Mouse (Mus musculus): Measurements from ENCODE around the gene Synpo2. TPM values are rescaled to one million over a fixed set of nuclear protein-coding genes. Genes with fewer than 3 reads are reported as not detected.

The Synpo2 gene
- polyA plus RNA-seq, 1 experiment, result 1.3 TPM

DNA sequence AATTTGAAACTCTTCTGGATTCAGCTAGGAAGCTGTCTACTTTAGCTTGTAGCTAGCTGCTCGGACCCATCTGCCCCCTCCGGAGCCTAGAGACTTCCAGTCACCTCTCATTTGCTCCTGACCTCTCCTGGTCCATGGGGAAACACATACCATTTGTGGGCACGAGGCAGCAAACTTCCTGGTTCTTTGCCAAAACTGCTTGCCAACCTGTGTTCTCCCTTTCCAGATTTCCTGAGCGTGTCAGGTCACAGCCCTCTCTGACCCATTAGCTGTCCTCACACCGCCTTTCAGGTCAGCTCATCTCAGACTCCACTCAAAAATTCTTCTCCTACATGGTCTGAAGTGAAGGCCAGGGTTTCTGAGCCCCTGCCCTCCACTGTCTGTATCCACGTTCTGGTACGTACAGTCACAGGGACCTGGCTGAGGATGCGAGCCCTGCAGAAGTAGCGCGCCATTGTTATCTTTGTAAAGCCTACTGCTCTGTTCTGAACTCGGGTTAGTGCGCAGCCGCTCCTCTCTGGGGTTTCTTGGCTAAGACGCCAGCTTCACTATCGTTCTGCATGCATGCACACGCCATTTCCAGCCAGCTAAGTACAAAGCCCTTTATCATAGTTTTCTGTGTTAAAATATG is 150.0 kb downstream of the Synpo2 start:
- DNase-seq (ENCODE audit: low read depth), result no peak
- TF ChIP-seq POLR2A (IDR thresholded peaks at IDR 0.05; ENCODE audit: borderline replicate concordance, extremely low read depth, insufficient read depth, insufficient read length, poor library complexity, severe bottlenecking) (no peak), CTCF (IDR thresholded peaks at IDR 0.05; ENCODE audit: borderline replicate concordance, extremely low read depth, insufficient read depth, insufficient read length) (no peak)

- TF ChIP-seq POLR2A (IDR thresholded peaks at IDR 0.05; ENCODE audit: borderline replicate concordance, extremely low read depth, insufficient read depth, insufficient read length, poor library complexity, severe bottlenecking) (no peak), CTCF (IDR thresholded peaks at IDR 0.05; ENCODE audit: borderline replicate concordance, extremely low read depth, insufficient read depth, insufficient read length) (no peak)
- DNase-seq (ENCODE audit: low read depth), result no peak
These were observed 154.3 kb downstream of the Synpo2 start for GRCm38 (mm10) chr3:123081665-123082064.

GRCm38 (mm10) chr3:123080943-123081342 is 155.0 kb downstream of the Synpo2 start:
- TF ChIP-seq CTCF (IDR thresholded peaks at IDR 0.05; ENCODE audit: borderline replicate concordance, extremely low read depth, insufficient read depth, insufficient read length) (no peak), POLR2A (IDR thresholded peaks at IDR 0.05; ENCODE audit: borderline replicate concordance, extremely low read depth, insufficient read depth, insufficient read length, poor library complexity, severe bottlenecking) (no peak)
- DNase-seq (ENCODE audit: low read depth), result peak; percentile 51

- DNase-seq (ENCODE audit: low read depth), result no peak
These were observed 155.8 kb downstream of the Synpo2 start for GRCm38 (mm10) chr3:123080017-123080725.

DNA sequence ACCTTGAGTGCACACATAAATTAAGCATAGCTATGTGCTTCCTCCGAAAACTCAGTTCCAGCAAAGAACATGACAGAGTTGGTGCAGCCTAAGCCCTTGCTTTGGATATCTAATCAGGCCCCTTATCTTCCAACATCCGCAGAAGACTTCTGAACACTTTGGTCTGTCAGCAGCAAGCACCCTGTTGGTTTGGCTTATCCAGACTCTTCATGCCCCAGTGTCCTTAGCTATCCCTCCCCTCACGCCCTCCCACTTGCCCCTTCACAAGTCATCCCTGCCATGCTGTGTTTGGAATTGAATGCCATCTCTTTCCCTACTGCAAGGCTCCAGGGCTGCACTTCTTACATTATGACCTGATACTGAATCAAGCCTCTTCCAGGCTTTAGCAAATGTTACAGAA is 160.2 kb downstream of the Synpo2 start:
- no peak for DNase-seq (ENCODE audit: low read depth)
- TF ChIP-seq CTCF (IDR thresholded peaks at IDR 0.05; ENCODE audit: borderline replicate concordance, extremely low read depth, insufficient read depth, insufficient read length), result no peak
- no peak for TF ChIP-seq POLR2A (IDR thresholded peaks at IDR 0.05; ENCODE audit: borderline replicate concordance, extremely low read depth, insufficient read depth, insufficient read length, poor library complexity, severe bottlenecking)

More at GRCm38 (mm10) chr3:123080017-123080725, 155.8 kb downstream of the Synpo2 start:
- TF ChIP-seq POLR2A (IDR thresholded peaks at IDR 0.05; ENCODE audit: borderline replicate concordance, extremely low read depth, insufficient read depth, insufficient read length, poor library complexity, severe bottlenecking) (no peak), CTCF (IDR thresholded peaks at IDR 0.05; ENCODE audit: borderline replicate concordance, extremely low read depth, insufficient read depth, insufficient read length) (no peak)

DNA sequence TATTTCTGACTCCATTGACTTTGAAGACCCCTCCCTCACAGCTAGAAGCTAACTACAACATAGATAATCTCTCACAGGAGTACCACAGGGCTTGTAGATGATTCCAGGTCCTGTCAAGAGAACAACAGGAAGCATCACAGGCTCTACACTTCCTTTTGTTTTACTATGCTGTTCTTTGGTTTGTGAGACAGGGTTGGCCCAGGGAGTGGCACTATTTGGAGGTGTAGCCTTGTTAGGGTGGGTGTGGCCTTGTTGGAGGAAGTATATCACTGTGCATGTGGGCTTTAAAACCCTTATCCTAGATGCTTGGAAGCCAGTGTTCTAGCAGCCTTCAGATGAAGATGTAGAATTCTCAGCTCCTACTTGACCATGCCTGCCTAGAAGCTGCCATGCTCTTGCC is 160.9 kb downstream of the Synpo2 start:
- no peak for DNase-seq (ENCODE audit: low read depth)
- TF ChIP-seq POLR2A (IDR thresholded peaks at IDR 0.05; ENCODE audit: borderline replicate concordance, extremely low read depth, insufficient read depth, insufficient read length, poor library complexity, severe bottlenecking), result no peak
- no peak for TF ChIP-seq CTCF (IDR thresholded peaks at IDR 0.05; ENCODE audit: borderline replicate concordance, extremely low read depth, insufficient read depth, insufficient read length)

DNA sequence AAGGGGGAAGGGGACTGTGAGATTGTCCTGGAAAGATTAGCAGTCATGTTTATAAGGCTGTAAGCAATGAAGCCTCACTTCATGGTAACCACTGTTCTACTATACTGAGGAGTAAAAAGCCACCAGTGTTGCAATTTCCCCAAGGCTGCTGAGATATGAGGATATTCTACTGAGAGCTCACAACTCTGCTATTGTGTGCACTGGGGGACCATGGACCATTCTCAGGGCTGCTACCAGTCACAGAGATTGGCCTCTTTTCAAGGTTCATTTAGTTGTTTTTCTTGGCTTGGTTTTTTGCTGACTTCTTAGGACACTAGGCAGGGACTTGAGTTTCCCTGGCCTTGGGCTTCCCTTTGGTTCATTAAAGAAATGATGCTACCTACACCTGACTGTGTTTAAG is 162.6 kb downstream of the Synpo2 start:
- TF ChIP-seq POLR2A (IDR thresholded peaks at IDR 0.05; ENCODE audit: borderline replicate concordance, extremely low read depth, insufficient read depth, insufficient read length, poor library complexity, severe bottlenecking), result no peak
- no peak for TF ChIP-seq CTCF (IDR thresholded peaks at IDR 0.05; ENCODE audit: borderline replicate concordance, extremely low read depth, insufficient read depth, insufficient read length)
- DNase-seq (ENCODE audit: low read depth), result no peak

GRCm38 (mm10) chr3:123072472-123072871 is 163.5 kb downstream of the Synpo2 start:
- DNase-seq (ENCODE audit: low read depth), result no peak
- TF ChIP-seq POLR2A (IDR thresholded peaks at IDR 0.05; ENCODE audit: borderline replicate concordance, extremely low read depth, insufficient read depth, insufficient read length, poor library complexity, severe bottlenecking) (no peak), CTCF (IDR thresholded peaks at IDR 0.05; ENCODE audit: borderline replicate concordance, extremely low read depth, insufficient read depth, insufficient read length) (no peak)

GRCm38 (mm10) chr3:123070996-123071395 is 165.0 kb downstream of the Synpo2 start:
- no peak for TF ChIP-seq CTCF (IDR thresholded peaks at IDR 0.05; ENCODE audit: borderline replicate concordance, extremely low read depth, insufficient read depth, insufficient read length)
- TF ChIP-seq POLR2A (IDR thresholded peaks at IDR 0.05; ENCODE audit: borderline replicate concordance, extremely low read depth, insufficient read depth, insufficient read length, poor library complexity, severe bottlenecking), result no peak
- DNase-seq (ENCODE audit: low read depth), result no peak

DNA sequence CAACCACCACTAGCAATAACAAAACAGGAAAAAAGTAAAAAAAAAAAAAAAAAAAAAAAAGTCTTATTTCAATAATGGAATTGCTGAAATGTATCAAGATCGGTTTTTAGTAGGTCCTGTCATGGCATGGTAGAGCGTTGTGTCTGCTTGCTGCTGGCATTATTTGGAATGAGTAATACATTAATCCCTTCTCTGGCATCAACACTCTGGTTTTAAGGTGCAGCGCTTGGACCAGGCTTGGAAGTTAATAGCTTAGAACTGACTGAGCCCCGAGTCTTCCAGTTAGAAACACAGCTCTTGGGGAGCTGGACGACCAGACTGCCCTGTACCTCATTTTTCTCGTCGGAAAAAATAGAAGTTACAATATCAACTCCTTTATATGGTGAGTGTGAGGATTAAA is 169.1 kb downstream of the Synpo2 start:
- TF ChIP-seq POLR2A (IDR thresholded peaks at IDR 0.05; ENCODE audit: borderline replicate concordance, extremely low read depth, insufficient read depth, insufficient read length, poor library complexity, severe bottlenecking) (no peak), CTCF (IDR thresholded peaks at IDR 0.05; ENCODE audit: borderline replicate concordance, extremely low read depth, insufficient read depth, insufficient read length) (no peak)
- DNase-seq (ENCODE audit: low read depth), result no peak

GRCm38 (mm10) chr3:123065466-123065865 is 170.5 kb downstream of the Synpo2 start:
- TF ChIP-seq CTCF (IDR thresholded peaks at IDR 0.05; ENCODE audit: borderline replicate concordance, extremely low read depth, insufficient read depth, insufficient read length) (no peak), POLR2A (IDR thresholded peaks at IDR 0.05; ENCODE audit: borderline replicate concordance, extremely low read depth, insufficient read depth, insufficient read length, poor library complexity, severe bottlenecking) (no peak)

DNA sequence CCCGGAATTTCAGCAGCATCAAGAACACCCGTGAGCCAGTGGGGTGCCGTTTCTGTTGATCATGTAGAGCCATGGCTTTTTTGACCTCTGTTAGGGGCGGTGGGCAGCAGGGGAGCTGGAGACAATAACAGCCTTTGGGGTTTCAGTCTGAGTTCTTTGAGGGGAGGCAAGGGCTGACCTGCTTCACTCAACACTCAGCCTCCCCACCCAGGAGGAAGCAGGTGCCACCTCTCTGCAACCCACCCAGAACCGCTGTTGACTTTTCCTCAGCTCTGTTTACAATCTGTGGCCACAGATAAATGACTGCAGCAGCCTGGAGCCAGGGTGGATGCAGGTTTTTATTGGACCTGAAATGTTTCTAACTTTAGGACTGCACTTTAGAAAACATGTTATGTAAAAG is 171.8 kb downstream of the Synpo2 start:
- TF ChIP-seq CTCF (IDR thresholded peaks at IDR 0.05; ENCODE audit: borderline replicate concordance, extremely low read depth, insufficient read depth, insufficient read length) (no peak), POLR2A (IDR thresholded peaks at IDR 0.05; ENCODE audit: borderline replicate concordance, extremely low read depth, insufficient read depth, insufficient read length, poor library complexity, severe bottlenecking) (no peak)
- no peak for DNase-seq (ENCODE audit: low read depth)

More at GRCm38 (mm10) chr3:123065466-123065865, 170.5 kb downstream of the Synpo2 start:
- no peak for DNase-seq (ENCODE audit: low read depth)

Measured in brain, embryonic 14.5 days (tissue).